Comparison of ENCODE assay signal across 28 mouse cellular contexts in the genomic region with DNA sequence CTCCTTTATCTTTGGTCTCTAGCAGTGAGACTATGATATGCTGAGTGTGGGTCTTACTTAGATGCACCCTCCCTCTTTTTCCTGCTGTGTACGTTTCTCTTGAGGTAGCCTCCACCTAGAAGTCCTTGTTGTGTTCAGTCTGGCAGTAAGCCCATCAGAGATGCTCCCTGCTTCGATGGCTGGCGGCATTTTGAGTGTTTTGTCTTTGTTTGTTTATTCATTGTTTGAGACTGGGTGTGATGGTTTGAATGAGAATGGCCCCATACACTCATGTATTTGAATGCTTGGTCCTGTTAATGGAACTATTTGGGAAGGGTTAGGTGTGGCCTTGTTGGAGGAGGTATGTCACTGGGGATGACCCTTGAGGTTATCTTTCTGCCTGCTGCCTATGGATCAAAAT. TPM values are rescaled to one million over a fixed set of nuclear protein-coding genes. Genes with fewer than 3 reads are reported as not detected.
"Had no signal": no experiment of that assay in that cellular context is flagged by ENCODE, and none has a peak within 500 bp of the region (broad histone marks: within the 10 kb centered on the region; RNA-seq: fewer than 3 reads in every experiment).

No protein-coding gene starts in this region.

- H3K4me1 ChIP-seq: hindbrain, embryonic 13.5 days; hindbrain, embryonic 15.5 days; liver, embryonic 15.5 days had no signal

- H3K9me3 ChIP-seq: heart, embryonic 13.5 days; heart, embryonic 15.5 days; hindbrain, embryonic 13.5 days; hindbrain, embryonic 15.5 days; kidney, embryonic 15.5 days; limb, embryonic 10.5 days; limb, embryonic 12.5 days; liver, embryonic 13.5 days; liver, embryonic 15.5 days had no signal

- H3K4me3 ChIP-seq: gastrocnemius, adult 2 months; heart, embryonic 13.5 days; heart, embryonic 15.5 days; hindbrain, embryonic 13.5 days; hindbrain, embryonic 15.5 days; kidney, embryonic 15.5 days; limb, embryonic 10.5 days; limb, embryonic 12.5 days; liver, embryonic 13.5 days; liver, embryonic 15.5 days had no signal

- H3K9ac ChIP-seq: heart, embryonic 13.5 days; heart, embryonic 15.5 days; hindbrain, embryonic 13.5 days; hindbrain, embryonic 15.5 days; kidney, embryonic 15.5 days; limb, embryonic 12.5 days; liver, embryonic 13.5 days; liver, embryonic 15.5 days had no signal

- H3K27me3 ChIP-seq: heart, embryonic 13.5 days; heart, embryonic 15.5 days; hindbrain, embryonic 13.5 days; hindbrain, embryonic 15.5 days; kidney, embryonic 15.5 days had no signal

- H3K27ac ChIP-seq: gastrocnemius, adult 2 months; heart, embryonic 13.5 days; heart, embryonic 15.5 days; hindbrain, embryonic 13.5 days; hindbrain, embryonic 15.5 days; hindbrain, postnatal 0 days; kidney, embryonic 15.5 days; kidney, postnatal 0 days; limb, embryonic 10.5 days; limb, embryonic 12.5 days; liver, embryonic 13.5 days; liver, embryonic 15.5 days had no signal

- DNase-seq: gastrocnemius, adult 2 months; gastrocnemius, postnatal 10 days; gastrocnemius, postnatal 25 days; heart, adult 18-20 months; heart, postnatal 14 days; heart, postnatal 36 days; kidney, adult 11 months; kidney, adult 2 months; kidney, adult 9 months; kidney, postnatal 14 days; kidney, postnatal 36 days; layer of hippocampus, adult 9-11 months; layer of hippocampus, postnatal 36 days; liver; liver, embryonic 13.5 days had no signal

- ATAC-seq: hindbrain, postnatal 0 days; intestine, embryonic 16.5 days had no signal

RNA-seq across cellular contexts. Expression of a gene that starts 51.3 kb away (rescaled TPM):
- total RNA-seq: granulocyte monocyte progenitor cell, adult 5-6 weeks; hematopoietic stem cell, adult 5-6 weeks had no signal
